Mouse (Mus musculus) G1E (cell line): Measurements from ENCODE around the gene Gm49405.

Experiments
- CTCF ChIP-seq: IDR thresholded peaks from 2 replicates; pipeline ENCODE4 v1.5.1; 2012; ENCODE audit warnings: low read depth, low read length, inconsistent platforms, mixed read lengths
- POLR2AphosphoS5 ChIP-seq: IDR thresholded peaks from 2 replicates; pipeline ENCODE4 v1.6.1; 2012; ENCODE audit warnings: low read depth, low read length, inconsistent platforms; ENCODE audit not compliant: insufficient replicate concordance

DNA sequence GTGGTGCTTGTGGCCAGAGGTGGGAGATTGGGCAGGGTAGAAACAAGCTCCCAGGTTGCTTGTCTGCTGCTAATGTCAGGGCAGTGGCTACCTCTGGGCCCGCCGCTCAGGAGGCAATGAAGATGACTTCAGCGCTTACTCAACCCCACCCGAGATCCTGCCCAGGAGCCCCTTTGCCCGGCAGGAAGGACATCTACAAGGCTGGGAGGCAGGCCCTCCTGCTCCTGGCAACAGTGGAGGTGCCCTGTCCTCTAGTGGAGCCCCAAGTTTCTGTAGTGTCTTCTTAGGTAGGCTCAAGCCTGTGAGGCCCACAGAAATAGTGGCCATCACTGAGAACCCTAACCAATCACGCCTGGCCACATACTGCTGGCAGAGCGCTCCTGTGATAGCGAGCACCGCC, 4.7 kb downstream of the Gm49405 start:
- TF ChIP-seq CTCF (no peak), POLR2AphosphoS5 (no peak)
